Mouse (Mus musculus) stomach, postnatal 0 days (tissue): Measurements from ENCODE around the gene Chrd. TPM values are rescaled to one million over a fixed set of nuclear protein-coding genes. Genes with fewer than 3 reads are reported as not detected.

ENCODE experiments used
- ATAC-seq: fragments of 200-750 bp; cut with Nextera tagmentation; 2 replicates; pipeline ENCODE4 v1.8.0; 2017; ENCODE audit not compliant: low FRiP score, low TSS enrichment
- DNase-seq: peaks from one replicate; pipeline ENCODE4 v3.0.0-alpha.2; 2016; ENCODE audit warnings: low spot score
- H3K27ac ChIP-seq: fragments of 300-500 bp; sonication (generic); replicated peaks from 2 replicates; pipeline ENCODE4 v1.5.1; 2014; ENCODE audit warnings: mild to moderate bottlenecking, control low read depth
- H3K27me3 ChIP-seq: fragments of 300-500 bp; sonication (generic); 2 replicates; pipeline ENCODE4 v1.6.1; 2014; ENCODE audit warnings: low read length; ENCODE audit not compliant: control insufficient read depth, insufficient read depth
- H3K36me3 ChIP-seq: fragments of 300-500 bp; sonication (generic); 2 replicates; pipeline ENCODE4 v1.6.1; 2014; ENCODE audit warnings: low read length, mixed read lengths; ENCODE audit not compliant: control insufficient read depth, insufficient read depth
- H3K4me1 ChIP-seq: fragments of 300-500 bp; sonication (generic); replicated peaks from 2 replicates; pipeline ENCODE4 v1.6.1; 2014; ENCODE audit warnings: antibody characterized with exemption; ENCODE audit not compliant: control insufficient read depth, insufficient read depth
- H3K4me2 ChIP-seq: fragments of 300-500 bp; sonication (generic); replicated peaks from 2 replicates; pipeline ENCODE4 v1.6.1; 2014; ENCODE audit warnings: low read depth, mild to moderate bottlenecking, control low read depth, moderate library complexity
- H3K4me3 ChIP-seq: fragments of 300-500 bp; sonication (generic); 2 replicates; pipeline ENCODE4 v1.5.1; 2014; ENCODE audit warnings: low read depth, low read length, control low read depth
- H3K9ac ChIP-seq: fragments of 300-500 bp; sonication (generic); 2 replicates; pipeline ENCODE4 v1.6.1; 2014; ENCODE audit warnings: mild to moderate bottlenecking, low read length, control low read depth, mixed read lengths
- H3K9me3 ChIP-seq: fragments of 300-500 bp; sonication (generic); 2 replicates; pipeline ENCODE4 v1.6.1; 2016; ENCODE audit warnings: low read length; ENCODE audit not compliant: control insufficient read depth
- CTCF ChIP-seq: IDR thresholded peaks from 2 replicates; pipeline ENCODE4 v1.5.1; 2016; ENCODE audit warnings: antibody characterized with exemption, low read depth, mild to moderate bottlenecking, moderate library complexity
- EP300 ChIP-seq: optimal IDR thresholded peaks from 2 replicates; pipeline ENCODE3; 2016; ENCODE audit warnings: antibody characterized with exemption
- WGBS: fragments of 180-500 bp; shearing (Covaris S2); extraction: QIAGEN DNeasy Blood & Tissue Kit; methylation state at CpG from one replicate; pipeline ENCODE4 v1.1.7; 2014; 5-methylcytosine and 5-hydroxymethylcytosine counted together
- polyA plus RNA-seq: library from polyadenylated mRNA; unstranded; fragments of >200 nt; fragmentation: Nextera tagmentation; extraction: Ambion mirVana; gene quantifications from 2 replicates; pipeline ENCODE4 v1.2.1, GENCODE M21; 2015

Chrd gene
- polyA plus RNA-seq, 1 experiment from 2014 or later, result 2.9 TPM

DNA sequence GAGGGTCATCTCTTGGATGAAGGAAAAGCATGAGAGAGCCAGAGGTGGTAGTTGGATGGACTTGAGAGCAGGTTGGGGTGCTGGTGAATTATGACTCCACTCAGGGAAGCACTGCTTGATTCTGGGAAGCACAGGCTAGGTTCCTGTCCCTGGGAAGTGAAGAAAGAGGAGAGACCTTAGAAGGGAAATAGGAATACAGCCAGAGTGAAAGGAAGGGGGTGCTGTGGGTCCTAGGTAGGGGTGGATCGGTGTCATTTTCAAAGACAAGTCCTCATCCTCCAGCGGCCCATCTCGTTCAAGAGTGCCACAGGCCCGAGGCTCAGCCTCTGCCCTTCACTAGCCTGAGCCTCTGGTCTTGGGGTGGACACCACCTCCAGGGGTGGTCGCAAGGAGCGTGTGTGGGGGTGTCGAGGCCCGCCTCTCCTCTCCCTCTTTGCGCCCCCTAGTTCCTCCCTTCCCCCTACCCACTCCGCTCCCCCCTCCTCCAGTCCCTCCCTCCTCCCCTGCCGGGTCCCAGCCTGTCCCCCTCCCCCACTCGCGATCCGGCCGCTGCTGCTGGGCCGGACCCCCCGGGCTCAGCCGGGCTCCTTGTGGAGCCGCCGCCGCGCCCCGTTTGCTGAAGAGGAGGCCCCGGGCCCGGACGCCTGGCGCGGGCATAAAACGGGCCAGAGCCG is 539 bp upstream of the Chrd start:
- Histone ChIP-seq H3K4me1 (no peaks in the 10 kb centered on the region), H3K36me3 (no peaks in the 10 kb centered on the region), H3K9ac (peak overlapping the region; percentile 74), H3K27ac (peak overlapping the region; percentile 86), H3K4me3 (peak overlapping the region; percentile 62), H3K4me2 (peak overlapping the region; percentile 98), H3K9me3 (no peaks in the 10 kb centered on the region), H3K27me3 (no peaks in the 10 kb centered on the region)
- ATAC-seq, result peak; percentile 5; the same call in 1 of the 2 replicates
- 2% methylated on average over 15 of the region's 30 CpGs for WGBS
- no peak for DNase-seq
- TF ChIP-seq CTCF (no peak; the same call in 1 of the 2 replicates), EP300 (no peak)

DNA sequence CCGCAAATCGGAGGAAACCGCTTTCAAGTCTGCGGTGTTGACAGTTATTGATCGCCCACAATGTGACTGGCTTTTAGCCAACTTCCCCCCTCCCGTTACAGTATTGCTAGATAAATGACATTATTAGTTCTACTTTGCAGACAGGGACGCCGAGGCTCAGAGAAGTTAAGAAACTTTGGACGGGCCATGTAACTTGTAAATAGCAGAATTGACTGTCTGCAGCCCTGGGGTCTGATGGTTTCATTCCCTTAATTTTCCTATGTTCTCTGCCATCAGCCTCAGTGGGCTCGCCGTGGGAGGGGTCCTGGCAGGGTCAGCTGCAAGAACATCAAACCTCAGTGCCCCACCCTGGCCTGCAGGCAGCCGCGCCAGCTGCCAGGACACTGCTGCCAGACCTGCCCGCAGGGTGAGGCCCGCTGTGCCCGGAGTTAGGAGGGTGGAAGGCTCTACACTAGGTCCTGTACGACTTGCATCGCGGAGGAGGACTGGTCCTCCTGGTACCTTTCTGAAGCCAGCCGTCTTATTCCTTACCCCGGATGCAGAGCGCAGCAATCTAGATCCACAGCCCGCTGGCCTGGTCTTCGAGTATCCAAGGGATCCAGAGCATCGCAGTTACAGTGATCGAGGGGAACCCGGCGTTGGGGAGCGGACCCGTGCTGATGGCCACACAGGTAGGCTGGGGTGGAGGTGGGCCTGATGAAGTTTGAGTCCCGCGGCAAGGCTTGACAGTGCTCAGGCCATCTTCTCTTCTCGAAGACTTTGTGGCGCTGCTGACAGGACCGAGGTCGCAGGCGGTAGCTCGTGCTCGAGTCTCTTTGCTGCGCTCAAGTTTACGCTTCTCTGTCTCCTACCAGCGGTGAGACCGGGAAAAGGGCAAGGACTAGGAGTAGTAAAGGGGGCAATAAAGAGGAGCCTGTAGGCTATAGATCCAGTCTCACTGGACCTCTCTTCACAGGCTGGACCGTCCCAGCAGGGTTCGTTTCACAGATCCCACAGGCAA is 1.1 kb downstream of the Chrd start, which contains the start of gene Thpo:
Thpo (minus strand) TSS at position 781 of the 1,000 bp plus-strand sequence.
- Histone ChIP-seq H3K4me1 (no peaks in the 10 kb centered on the region), H3K27me3 (no peaks in the 10 kb centered on the region), H3K27ac (no peak within 1 kb of the TSS), H3K36me3 (no peaks in the 10 kb centered on the region), H3K9me3 (no peaks in the 10 kb centered on the region), H3K4me2 (peak within 1 kb of the TSS; percentile 98), H3K9ac (peak within 1 kb of the TSS; percentile 74), H3K4me3 (peak within 1 kb of the TSS; percentile 62)
- DNase-seq, result no peak
- TF ChIP-seq CTCF, result peak; percentile 28
- TF ChIP-seq EP300, result no peak
- WGBS, result 18% methylated on average over 45 of the region's 45 CpGs
- no peak for ATAC-seq

DNA sequence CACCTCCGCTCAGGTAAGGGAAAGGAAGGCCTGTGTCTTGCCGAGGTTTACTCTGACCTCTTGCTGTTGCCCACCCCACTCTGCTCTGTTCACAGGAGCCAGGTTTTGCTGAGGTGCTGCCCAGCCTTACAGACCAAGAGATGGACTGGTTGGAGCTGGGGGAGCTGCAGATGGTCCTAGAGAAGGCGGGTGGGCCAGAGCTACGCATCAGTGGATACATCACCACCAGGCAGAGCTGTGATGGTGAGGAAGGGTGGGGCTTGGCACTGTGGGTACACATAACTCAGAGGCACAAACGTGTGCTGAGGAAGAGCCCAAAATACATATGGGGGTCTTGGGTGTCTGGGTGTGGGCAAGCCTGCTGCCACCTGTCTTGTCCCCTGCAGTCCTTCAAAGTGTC is 2.7 kb downstream of the Chrd start:
- Histone ChIP-seq H3K27ac (no peak overlapping the region), H3K36me3 (no peaks in the 10 kb centered on the region), H3K4me2 (no peak overlapping the region), H3K4me3 (no peak overlapping the region), H3K9me3 (no peaks in the 10 kb centered on the region), H3K9ac (no peak overlapping the region), H3K27me3 (no peaks in the 10 kb centered on the region), H3K4me1 (no peaks in the 10 kb centered on the region)
- DNase-seq (no peak), ATAC-seq (no peak)
- TF ChIP-seq EP300, result no peak
- no peak for TF ChIP-seq CTCF
- WGBS, result 75% methylated on average over 4 of the region's 5 CpGs

DNA sequence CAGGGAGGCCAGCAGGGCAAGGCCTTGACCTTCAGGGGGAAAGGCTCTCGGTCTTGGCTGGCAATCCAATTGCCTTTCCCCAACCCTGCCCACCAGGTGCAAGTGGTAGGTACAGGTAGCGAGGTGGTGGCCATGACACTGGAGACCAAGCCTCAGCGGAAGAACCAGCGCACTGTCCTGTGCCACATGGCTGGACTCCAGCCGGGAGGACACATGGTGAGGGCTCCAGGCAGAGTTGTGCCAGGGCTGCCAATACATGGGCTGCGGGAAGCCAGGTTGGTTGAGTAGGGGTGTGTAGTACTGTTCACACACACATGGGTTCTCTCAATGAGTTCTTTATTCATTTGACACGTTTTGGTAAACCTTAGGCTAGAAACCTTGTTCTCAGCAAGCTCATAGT is 3.2 kb downstream of the Chrd start:
- Histone ChIP-seq H3K9ac (no peak overlapping the region), H3K4me1 (no peaks in the 10 kb centered on the region), H3K4me3 (no peak overlapping the region), H3K4me2 (no peak overlapping the region), H3K9me3 (no peaks in the 10 kb centered on the region), H3K27ac (no peak overlapping the region), H3K27me3 (no peaks in the 10 kb centered on the region), H3K36me3 (no peaks in the 10 kb centered on the region)
- TF ChIP-seq CTCF (no peak), EP300 (no peak)
- DNase-seq, result no peak
- ATAC-seq, result no peak
- WGBS, result 92% methylated on average over 7 of the region's 7 CpGs

DNA sequence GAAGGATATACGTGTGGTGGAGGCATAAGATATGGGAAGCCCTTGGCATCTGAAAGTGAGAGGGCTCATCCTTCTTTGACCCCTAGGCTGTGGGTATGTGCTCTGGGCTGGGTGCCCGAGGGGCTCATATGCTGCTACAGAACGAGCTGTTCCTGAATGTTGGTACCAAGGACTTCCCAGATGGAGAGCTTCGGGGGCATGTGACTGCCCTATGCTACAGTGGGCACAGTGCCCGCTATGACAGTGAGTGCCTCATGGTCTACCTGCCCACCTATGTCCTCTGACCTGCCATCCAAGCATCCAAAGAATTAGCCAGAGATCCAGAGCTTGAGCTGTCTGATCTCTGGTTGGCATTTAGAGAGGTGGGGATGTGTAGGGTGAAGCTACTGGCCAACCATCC is 3.9 kb downstream of the Chrd start:
- Histone ChIP-seq H3K9me3 (no peaks in the 10 kb centered on the region), H3K27ac (no peak overlapping the region), H3K4me1 (no peaks in the 10 kb centered on the region), H3K4me3 (no peak overlapping the region), H3K4me2 (no peak overlapping the region), H3K9ac (no peak overlapping the region), H3K36me3 (no peaks in the 10 kb centered on the region), H3K27me3 (no peaks in the 10 kb centered on the region)
- no peak for ATAC-seq
- no peak for DNase-seq
- 87% methylated on average over 5 of the region's 5 CpGs for WGBS
- TF ChIP-seq CTCF (no peak), EP300 (no peak)
